Mouse (Mus musculus) embryonic facial prominence, embryonic 15.5 days (tissue): Measurements from ENCODE around the gene Cdiptos. TPM values are rescaled to one million over a fixed set of nuclear protein-coding genes. Genes with fewer than 3 reads are reported as not detected.

Experiments used
- ATAC-seq: fragments of 200-750 bp; cut with Nextera tagmentation; 2 replicates; pipeline ENCODE4 v1.8.0; 2017; ENCODE audit warnings: low read depth, moderate TSS enrichment; ENCODE audit not compliant: insufficient number of reproducible peaks, low FRiP score, low TSS enrichment
- H3K27ac ChIP-seq: fragments of 300-500 bp; sonication (generic); replicated peaks from 2 replicates; pipeline ENCODE4 v1.5.1; 2015; ENCODE audit warnings: mild to moderate bottlenecking, inconsistent platforms
- H3K27me3 ChIP-seq: fragments of 300-500 bp; sonication (generic); 2 replicates; pipeline ENCODE4 v1.6.1; 2015; ENCODE audit warnings: inconsistent platforms
- H3K36me3 ChIP-seq: fragments of 300-500 bp; sonication (generic); 2 replicates; pipeline ENCODE4 v1.6.1; 2015; ENCODE audit warnings: mild to moderate bottlenecking, inconsistent platforms
- H3K4me1 ChIP-seq: fragments of 300-500 bp; sonication (generic); 2 replicates; pipeline ENCODE4 v1.6.1; 2015; ENCODE audit warnings: inconsistent platforms
- H3K4me2 ChIP-seq: fragments of 300-500 bp; sonication (generic); replicated peaks from 2 replicates; pipeline ENCODE4 v1.6.1; 2015; ENCODE audit warnings: mild to moderate bottlenecking, inconsistent platforms
- H3K4me3 ChIP-seq: fragments of 300-500 bp; sonication (generic); replicated peaks from 2 replicates; pipeline ENCODE4 v1.5.1; 2015; ENCODE audit warnings: mild to moderate bottlenecking, inconsistent platforms
- H3K9ac ChIP-seq: fragments of 300-500 bp; sonication (generic); 2 replicates; pipeline ENCODE4 v1.6.1; 2015; ENCODE audit warnings: inconsistent platforms
- H3K9me3 ChIP-seq: fragments of 300-500 bp; sonication (generic); replicated peaks from 2 replicates; pipeline ENCODE4 v1.6.1; 2016; ENCODE audit warnings: inconsistent platforms
- WGBS: fragments of 180-500 bp; shearing (Covaris S2); methylation state at CpG from one replicate; pipeline ENCODE4 v1.1.7; 2015; 5-methylcytosine and 5-hydroxymethylcytosine counted together
- polyA plus RNA-seq: library from polyadenylated mRNA; unstranded; fragments of >200 nt; fragmentation: Nextera tagmentation; extraction: Ambion mirVana; gene quantifications from 2 replicates; pipeline ENCODE4 v1.2.1, GENCODE M21; 2015

Gene Cdiptos
- polyA plus RNA-seq, 1 experiment from 2014 or later = 3.2 TPM

DNA sequence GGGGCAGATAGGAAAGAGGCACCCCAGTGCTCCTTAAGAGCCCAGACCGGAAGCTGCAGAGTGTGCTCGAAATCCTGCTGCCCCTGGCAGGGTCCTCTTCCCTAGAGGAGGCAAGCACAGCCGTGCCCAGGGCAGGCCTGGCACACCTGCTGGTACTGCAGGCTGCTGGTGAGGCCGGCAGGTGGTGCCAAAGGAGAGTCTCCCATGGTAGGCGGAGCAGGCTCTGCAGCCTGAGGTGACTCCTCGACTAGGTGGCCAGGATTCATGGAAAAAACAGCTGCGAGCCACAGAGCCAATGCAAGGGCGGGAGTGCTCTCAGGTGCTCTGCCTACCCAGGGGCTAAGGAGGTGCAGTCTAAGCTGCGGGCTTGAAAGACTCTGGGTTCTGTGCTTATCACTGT lies 10.4 kb upstream of the Cdiptos start:
- H3K9ac ChIP-seq = no peak overlapping the region

DNA sequence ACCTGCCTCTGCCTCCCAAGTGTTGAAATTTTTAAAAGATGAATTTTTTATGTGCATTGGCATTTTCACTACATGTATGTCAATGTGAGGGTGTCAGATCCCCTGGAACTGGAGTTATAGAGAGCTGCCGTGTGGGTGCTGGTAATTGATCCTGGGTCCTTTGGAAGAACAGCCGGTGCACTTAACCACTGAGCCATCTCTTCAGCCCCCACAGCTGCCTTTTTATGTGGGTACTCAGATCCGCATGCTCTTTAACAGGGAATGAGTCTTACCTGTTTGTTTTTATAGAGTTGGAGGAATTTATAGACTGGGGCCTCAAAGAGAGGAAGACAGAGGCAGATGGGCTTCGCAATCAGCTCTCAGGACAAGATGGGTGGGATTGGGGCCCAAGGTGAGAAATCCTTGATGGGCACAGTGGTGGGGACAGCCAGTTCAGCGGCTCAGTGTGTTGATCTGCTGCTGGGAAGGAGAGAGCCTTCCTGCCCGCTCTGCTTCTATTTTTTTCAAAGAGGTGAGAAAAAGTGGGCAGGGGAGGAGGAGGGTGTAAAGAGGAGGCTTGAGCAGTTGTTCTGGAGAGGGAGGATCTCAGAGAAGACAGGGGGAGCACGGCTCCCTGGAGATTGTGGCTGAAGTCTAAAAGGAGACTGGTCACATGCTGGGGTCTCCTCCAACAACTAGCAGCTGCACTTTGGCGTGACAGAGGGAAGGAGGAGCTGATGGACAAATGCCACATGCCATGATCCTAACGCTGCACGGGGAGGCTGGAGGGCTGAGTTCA lies 9.0 kb upstream of the Cdiptos start:
- Histone ChIP-seq H3K4me1 (no peaks in the 10 kb centered on the region), H3K27ac (no peak overlapping the region), H3K27me3 (no peaks in the 10 kb centered on the region), H3K4me2 (no peak overlapping the region), H3K36me3 (peaks cover 12% of the 10 kb centered on the region), H3K4me3 (no peak overlapping the region), H3K9ac (no peak overlapping the region), H3K9me3 (no peaks in the 10 kb centered on the region)
- 65% methylated on average over 10 of the region's 10 CpGs for WGBS
- ATAC-seq = no peak

More for the DNA sequence above, 10.4 kb upstream of the Cdiptos start:
- H3K27me3 ChIP-seq = no peaks in the 10 kb centered on the region
- H3K9me3 ChIP-seq = no peaks in the 10 kb centered on the region
- H3K36me3 ChIP-seq = no peaks in the 10 kb centered on the region; the same call in 1 of the 2 replicates
- H3K27ac ChIP-seq = no peak overlapping the region
- H3K4me3 ChIP-seq = no peak overlapping the region
- no peak for ATAC-seq
- H3K4me2 ChIP-seq = no peak overlapping the region
- 34% methylated on average over 9 of the region's 9 CpGs for WGBS
- H3K4me1 ChIP-seq = no peaks in the 10 kb centered on the region

DNA sequence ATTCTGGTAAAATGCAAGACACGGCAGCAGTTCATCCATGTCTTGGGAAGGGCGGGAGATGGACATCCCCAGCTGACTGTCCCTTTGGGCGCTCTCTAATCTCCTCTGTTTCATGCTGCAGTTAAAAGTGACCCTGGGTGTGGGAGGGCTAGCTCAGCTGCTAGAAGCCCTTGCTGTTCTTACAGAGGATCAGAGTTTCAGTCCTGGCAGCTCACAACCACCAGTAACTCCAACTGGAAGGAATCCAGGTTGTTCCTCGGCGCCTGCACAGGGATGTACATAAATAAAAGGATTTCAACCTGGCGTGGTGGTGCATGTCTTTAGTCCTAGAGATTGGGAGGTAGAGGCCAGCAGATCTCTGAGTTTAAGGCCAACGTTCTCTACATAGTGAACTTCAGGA lies 7.2 kb upstream of the Cdiptos start:
- no peaks in the 10 kb centered on the region for H3K9me3 ChIP-seq
- no peak for ATAC-seq
- no peak overlapping the region for H3K4me2 ChIP-seq
- no peak overlapping the region for H3K9ac ChIP-seq
- peaks cover 30% of the 10 kb centered on the region for H3K36me3 ChIP-seq
- H3K27me3 ChIP-seq = no peaks in the 10 kb centered on the region
- no peak overlapping the region for H3K4me3 ChIP-seq
- WGBS = 74% methylated on average over 7 of the region's 7 CpGs
- H3K4me1 ChIP-seq = 0 out of 2 replicates have a peak, but pooled peaks cover 5% of the 10 kb centered on the region
- no peak overlapping the region for H3K27ac ChIP-seq

DNA sequence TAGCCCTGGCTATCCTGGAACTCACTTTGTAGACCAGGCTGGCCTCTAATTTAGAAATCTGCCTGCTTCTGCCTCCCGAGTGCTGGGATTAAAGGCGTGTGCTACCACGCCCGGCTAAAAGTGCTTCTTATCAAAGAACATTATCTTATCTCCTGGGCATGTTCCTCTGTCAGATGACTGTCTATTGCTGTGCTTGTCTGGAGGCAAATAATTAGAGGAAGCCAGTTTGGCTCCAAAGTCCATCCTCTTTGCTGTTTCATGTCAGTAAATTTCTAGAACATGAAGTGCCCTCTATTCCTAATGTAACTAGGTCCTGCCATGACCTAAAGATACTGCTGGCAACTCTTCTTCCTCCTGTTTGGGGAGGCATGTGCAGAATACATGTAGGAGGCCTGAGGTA lies 6.2 kb upstream of the Cdiptos start:
- no peak for ATAC-seq

DNA sequence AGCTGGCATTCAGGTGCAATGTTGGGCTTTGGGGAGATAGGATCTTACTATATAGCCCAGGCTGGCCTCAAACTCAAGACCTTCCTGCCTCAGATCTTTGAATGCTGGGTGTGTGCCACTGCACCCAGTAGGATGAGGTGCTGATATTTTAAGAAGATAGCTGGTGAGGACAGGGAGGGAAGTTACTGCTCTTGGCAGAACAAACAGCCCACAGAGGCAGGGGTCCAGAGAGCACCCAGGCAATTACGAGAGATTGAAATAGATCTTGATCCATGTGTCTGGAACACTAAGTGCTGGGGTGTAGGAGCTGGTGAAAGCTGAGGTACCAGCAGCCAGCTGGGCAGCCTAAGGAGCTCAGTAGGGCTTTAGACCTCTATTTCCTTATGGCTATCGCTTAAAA lies 5.7 kb upstream of the Cdiptos start:
- ATAC-seq = no peak
- WGBS = 88% methylated on average over 2 of the region's 2 CpGs
- H3K36me3 ChIP-seq = peaks cover 33% of the 10 kb centered on the region

More for the DNA sequence above, 6.2 kb upstream of the Cdiptos start:
- Histone ChIP-seq H3K4me3 (no peak overlapping the region), H3K36me3 (peaks cover 33% of the 10 kb centered on the region), H3K4me1 (peaks cover 12% of the 10 kb centered on the region; the same call in 1 of the 2 replicates), H3K4me2 (no peak overlapping the region), H3K9me3 (no peaks in the 10 kb centered on the region), H3K27ac (no peak overlapping the region), H3K9ac (no peak overlapping the region), H3K27me3 (no peaks in the 10 kb centered on the region)
- WGBS = 81% methylated on average over 4 of the region's 4 CpGs

DNA sequence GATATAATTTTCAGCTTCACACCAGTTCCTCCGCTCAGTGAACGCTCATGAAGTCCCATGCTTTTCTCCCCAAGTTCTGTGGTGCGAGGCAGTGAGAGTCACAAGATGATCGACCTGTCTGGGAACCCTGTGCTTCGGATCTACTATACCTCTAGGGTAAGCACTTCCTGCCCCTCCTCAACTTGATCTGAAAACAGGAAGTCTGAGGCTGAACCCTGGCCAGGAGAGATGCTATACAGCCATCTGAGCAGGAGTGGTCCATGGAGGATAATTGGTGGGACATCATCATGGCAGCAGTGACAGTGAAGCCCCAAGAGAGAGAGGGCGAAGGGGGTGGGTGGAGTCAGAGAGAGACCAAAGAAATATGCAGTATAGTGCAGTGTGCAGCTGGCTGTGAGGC lies 2.9 kb upstream of the Cdiptos start:
- no peak for ATAC-seq
- Histone ChIP-seq H3K4me1 (peaks cover 19% of the 10 kb centered on the region), H3K9ac (no peak overlapping the region), H3K4me2 (no peak overlapping the region), H3K36me3 (peaks cover 33% of the 10 kb centered on the region), H3K4me3 (no peak overlapping the region), H3K27ac (no peak overlapping the region), H3K9me3 (no peaks in the 10 kb centered on the region), H3K27me3 (no peaks in the 10 kb centered on the region)
- WGBS = 93% methylated on average over 6 of the region's 6 CpGs

More for the DNA sequence above, 5.7 kb upstream of the Cdiptos start:
- Histone ChIP-seq H3K27ac (no peak overlapping the region), H3K4me2 (no peak overlapping the region), H3K27me3 (no peaks in the 10 kb centered on the region), H3K9me3 (no peaks in the 10 kb centered on the region), H3K4me1 (peaks cover 15% of the 10 kb centered on the region; the same call in 1 of the 2 replicates), H3K4me3 (no peak overlapping the region), H3K9ac (no peak overlapping the region)

DNA sequence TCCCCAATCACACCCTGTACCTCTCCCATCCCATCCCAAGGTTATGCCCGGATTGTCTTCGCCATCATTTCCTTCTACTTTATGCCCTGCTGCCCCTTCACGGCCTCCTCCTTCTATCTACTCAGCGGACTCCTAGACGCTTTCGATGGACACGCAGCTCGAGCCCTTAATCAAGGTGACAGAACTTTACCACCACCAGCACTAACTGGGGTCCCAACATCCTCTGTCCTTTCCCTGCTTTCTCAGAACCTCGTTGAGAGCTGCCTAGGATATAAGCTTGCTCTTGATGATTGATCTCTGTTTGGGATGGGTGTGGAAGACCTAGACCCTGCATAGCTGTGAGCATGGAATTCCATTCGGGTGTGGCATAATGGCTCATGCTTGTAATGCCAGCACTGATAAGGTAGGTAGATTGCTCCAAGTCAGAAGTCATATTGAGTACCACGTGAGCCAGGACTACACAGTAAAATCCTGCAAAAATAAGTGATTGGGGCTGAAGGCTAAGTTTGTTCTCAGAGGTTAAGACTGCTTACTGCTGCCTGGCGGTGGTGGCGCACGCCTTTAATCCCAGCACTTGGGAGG lies 1.1 kb upstream of the Cdiptos start:
- ATAC-seq = no peak
- H3K9ac ChIP-seq = peak overlapping the region; percentile 99

DNA sequence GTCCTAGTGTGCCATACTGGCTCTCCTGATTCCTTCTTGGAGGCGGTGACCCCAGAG lies 177 bp downstream of the Cdiptos start, which contains the start of gene Cdipt:
Cdipt (plus strand) TSS at position 22 of the 57 bp plus-strand sequence.
- no peak for ATAC-seq
- 0% methylated on average over 1 of the region's 1 CpGs for WGBS
- peaks cover 19% of the 10 kb centered on the region for H3K4me1 ChIP-seq
- peak within 1 kb of the TSS; percentile 99 for H3K9ac ChIP-seq
- peak within 1 kb of the TSS; percentile 98 for H3K27ac ChIP-seq
- H3K9me3 ChIP-seq = no peaks in the 10 kb centered on the region
- peak within 1 kb of the TSS; percentile 78 for H3K4me2 ChIP-seq
- H3K4me3 ChIP-seq = peak within 1 kb of the TSS; percentile 99
- H3K36me3 ChIP-seq = peaks cover 28% of the 10 kb centered on the region
- H3K27me3 ChIP-seq = no peaks in the 10 kb centered on the region

More for the DNA sequence above, 1.1 kb upstream of the Cdiptos start:
- H3K9me3 ChIP-seq = no peaks in the 10 kb centered on the region
- peaks cover 33% of the 10 kb centered on the region for H3K36me3 ChIP-seq
- no peaks in the 10 kb centered on the region for H3K27me3 ChIP-seq
- H3K27ac ChIP-seq = peak overlapping the region; percentile 98; the same call in 1 of the 2 replicates
- peak overlapping the region; percentile 99 for H3K4me3 ChIP-seq
- peak overlapping the region; percentile 78 for H3K4me2 ChIP-seq
- peaks cover 19% of the 10 kb centered on the region for H3K4me1 ChIP-seq
- 24% methylated on average over 14 of the region's 14 CpGs for WGBS

DNA sequence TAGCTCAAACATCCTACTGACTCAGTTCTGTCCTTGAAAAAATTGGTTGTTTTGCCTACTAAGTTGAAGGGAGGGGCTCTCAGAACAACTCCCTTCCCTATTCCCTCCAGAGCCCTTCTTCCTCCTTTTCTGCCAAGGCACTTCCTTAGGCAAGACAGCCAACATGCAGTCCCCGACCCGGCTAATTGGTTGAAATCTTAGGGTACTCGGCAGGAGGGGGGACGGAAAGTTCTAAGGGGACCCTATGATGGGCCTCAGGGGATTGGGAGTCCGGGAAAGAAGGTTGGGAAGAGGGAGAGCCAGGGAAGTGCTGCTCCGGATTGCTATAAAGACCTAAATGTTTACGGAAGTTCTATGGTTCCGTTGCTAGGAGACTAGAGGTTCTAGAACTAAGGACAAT lies 405 bp downstream of the Cdiptos start:
- ATAC-seq = no peak
- Histone ChIP-seq H3K4me2 (peak overlapping the region; percentile 78), H3K4me1 (peaks cover 19% of the 10 kb centered on the region), H3K4me3 (peak overlapping the region; percentile 99), H3K9me3 (no peaks in the 10 kb centered on the region), H3K9ac (no peak overlapping the region), H3K27me3 (no peaks in the 10 kb centered on the region), H3K27ac (peak overlapping the region; percentile 98), H3K36me3 (peaks cover 27% of the 10 kb centered on the region)
- 8% methylated on average over 8 of the region's 8 CpGs for WGBS

DNA sequence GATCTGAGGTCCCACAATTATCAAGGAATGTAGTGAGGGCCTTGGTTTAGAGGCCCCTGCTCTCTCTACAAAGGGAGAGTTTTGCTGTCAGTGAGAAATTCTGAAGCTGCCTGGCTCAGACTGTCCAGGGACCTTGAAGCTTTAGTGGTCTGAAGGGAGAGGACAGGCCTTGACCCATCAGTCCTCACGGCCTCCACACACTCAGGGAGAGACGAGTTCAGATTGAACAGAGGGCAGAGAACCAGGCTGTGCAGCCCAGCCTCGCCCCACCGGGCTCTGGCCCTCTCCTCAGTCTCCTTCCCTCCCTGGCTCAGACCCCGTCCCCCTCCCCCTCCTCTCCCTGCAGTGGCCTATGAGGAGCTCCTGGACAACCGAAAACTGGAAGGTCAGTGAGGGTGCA lies 8.5 kb downstream of the Cdiptos start:
- no peaks in the 10 kb centered on the region for H3K36me3 ChIP-seq
- H3K4me3 ChIP-seq = no peak overlapping the region
- no peaks in the 10 kb centered on the region for H3K9me3 ChIP-seq
- no peaks in the 10 kb centered on the region for H3K4me1 ChIP-seq
- H3K4me2 ChIP-seq = no peak overlapping the region
- no peak for ATAC-seq
- WGBS = 51% methylated on average over 6 of the region's 6 CpGs
- no peak overlapping the region for H3K27ac ChIP-seq
- peaks cover 14% of the 10 kb centered on the region for H3K27me3 ChIP-seq
- no peak overlapping the region for H3K9ac ChIP-seq

DNA sequence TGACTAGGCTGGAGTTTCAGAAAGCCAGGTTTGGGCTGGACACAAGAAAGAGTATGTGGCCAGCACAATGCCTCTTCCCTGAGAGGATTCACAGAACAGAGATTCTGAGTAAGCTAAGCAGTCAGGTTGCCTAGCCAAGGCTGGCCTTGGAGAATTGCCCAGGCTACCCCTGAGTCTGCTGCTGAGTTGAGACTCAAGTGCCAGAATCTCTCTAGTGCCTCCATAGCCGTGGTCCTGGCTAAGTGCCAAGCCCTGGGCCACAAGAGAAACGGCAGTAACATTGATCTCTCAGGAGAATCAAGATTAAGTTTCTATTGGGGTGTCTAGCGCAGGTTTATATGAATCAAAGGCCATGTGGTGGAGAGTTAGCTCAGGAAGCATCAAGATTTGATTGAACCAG lies 10.3 kb downstream of the Cdiptos start:
- Histone ChIP-seq H3K4me1 (no peaks in the 10 kb centered on the region), H3K27me3 (peaks cover 23% of the 10 kb centered on the region), H3K36me3 (no peaks in the 10 kb centered on the region), H3K27ac (no peak overlapping the region), H3K9ac (no peak overlapping the region), H3K9me3 (no peaks in the 10 kb centered on the region), H3K4me2 (no peak overlapping the region), H3K4me3 (no peak overlapping the region)
- 47% methylated on average over 3 of the region's 3 CpGs for WGBS
- no peak for ATAC-seq
